Mouse (Mus musculus) thymus, postnatal 36 days (tissue): ENCODE results near the gene Usp9x.

Source experiments
- DNase-seq, 2 experiments: peaks; one replicate each; pipeline ENCODE4 v3.0.0; 2022; ENCODE audit warnings: mixed read lengths in 2 of 2

Gene Usp9x

GRCm38 (mm10) chrX:13071241-13071775 lies at the start of gene Usp9x:
TSS of gene Usp9x (plus strand) at chrX:13071498.
- DNase-seq = peak; percentile 78 to 84

GRCm38 (mm10) chrX:13022547-13023310 lies 48.6 kb upstream of the Usp9x start:
- DNase-seq = no peak

GRCm38 (mm10) chrX:13024539-13025202 lies 46.6 kb upstream of the Usp9x start:
- DNase-seq = no peak

GRCm38 (mm10) chrX:13025286-13025685 lies 46.0 kb upstream of the Usp9x start:
- DNase-seq = no peak

GRCm38 (mm10) chrX:13028156-13028555 lies 43.1 kb upstream of the Usp9x start:
- no peak for DNase-seq

GRCm38 (mm10) chrX:13029996-13030395 lies 41.3 kb upstream of the Usp9x start:
- no peak for DNase-seq

GRCm38 (mm10) chrX:13037085-13037484 lies 34.2 kb upstream of the Usp9x start:
- DNase-seq = no peak

GRCm38 (mm10) chrX:13039211-13039610 lies 32.1 kb upstream of the Usp9x start:
- DNase-seq = no peak

GRCm38 (mm10) chrX:13040391-13040790 lies 30.9 kb upstream of the Usp9x start:
- no peak for DNase-seq

GRCm38 (mm10) chrX:13041630-13042129 lies 29.6 kb upstream of the Usp9x start:
- peak; percentile 94 to 96 for DNase-seq

- no peak for DNase-seq
Observed at GRCm38 (mm10) chrX:13043780-13044179, 27.5 kb upstream of the Usp9x start.

- DNase-seq = no peak
Observed at GRCm38 (mm10) chrX:13044666-13045065, 26.6 kb upstream of the Usp9x start.

- DNase-seq = no peak
Observed at GRCm38 (mm10) chrX:13046893-13047435, 24.3 kb upstream of the Usp9x start.

GRCm38 (mm10) chrX:13047631-13048345 lies 23.5 kb upstream of the Usp9x start:
- no peak for DNase-seq

- no peak for DNase-seq
Observed at GRCm38 (mm10) chrX:13054612-13055011, 16.7 kb upstream of the Usp9x start.

GRCm38 (mm10) chrX:13061961-13062360 lies 9.3 kb upstream of the Usp9x start:
- DNase-seq = no peak

GRCm38 (mm10) chrX:13064273-13064925 lies 6.9 kb upstream of the Usp9x start:
- DNase-seq = no peak

- DNase-seq = no peak
Observed at GRCm38 (mm10) chrX:13070206-13070572, 1.1 kb upstream of the Usp9x start.

GRCm38 (mm10) chrX:13070573-13071240 lies 591 bp upstream of the Usp9x start:
- peak; percentile 80 to 89 for DNase-seq

GRCm38 (mm10) chrX:13071776-13072460 lies 620 bp downstream of the Usp9x start:
- peak; percentile 70 to 82 for DNase-seq

- peak; percentile 61 to 69 for DNase-seq
Observed at GRCm38 (mm10) chrX:13072461-13072982, 1.2 kb downstream of the Usp9x start.
